Mouse (Mus musculus) layer of hippocampus, adult 18-20 months (tissue): ENCODE measurements around the gene Glis1. TPM values are rescaled to one million over a fixed set of nuclear protein-coding genes. Genes with fewer than 3 reads are reported as not detected.
"Not testable (repeated sequence)": the region's sequence is repeated elsewhere in the genome, so short reads cannot be mapped to it uniquely, and the experiment has no call there.

ENCODE experiments used
- DNase-seq, 2 experiments: peaks; one replicate each; pipeline ENCODE4 v3.0.0; 2022; ENCODE audit warnings: low spot score in 2 of 2
- total RNA-seq, 2 experiments: library from RNA; stranded (reverse); gene quantifications; 2 replicates each; pipeline ENCODE4 v1.2.3; 2021

Gene Glis1
- total RNA-seq, 2 experiments from 2014 or later: 2.1 to 2.4 TPM

- no peak for DNase-seq
Measured at GRCm38 (mm10) chr4:107575781-107576180, 141.4 kb downstream of the Glis1 start.

GRCm38 (mm10) chr4:107576742-107577141, 142.4 kb downstream of the Glis1 start:
- DNase-seq: peak; percentile 17 to 51

- no peak for DNase-seq
Measured at GRCm38 (mm10) chr4:107577146-107577839, 142.9 kb downstream of the Glis1 start.

GRCm38 (mm10) chr4:107580883-107581282, 146.5 kb downstream of the Glis1 start:
- no peak for DNase-seq

GRCm38 (mm10) chr4:107586391-107586790, 152.0 kb downstream of the Glis1 start:
- no peak for DNase-seq

GRCm38 (mm10) chr4:107588637-107589036, 154.2 kb downstream of the Glis1 start:
- DNase-seq: no peak

- peak in 1 of 2 experiments; percentile 21 for DNase-seq
Measured at GRCm38 (mm10) chr4:107589046-107589445, 154.7 kb downstream of the Glis1 start.

GRCm38 (mm10) chr4:107590805-107591534, 156.6 kb downstream of the Glis1 start:
- no peak for DNase-seq

- DNase-seq: no peak
Measured at GRCm38 (mm10) chr4:107593426-107593825, 159.0 kb downstream of the Glis1 start.

- DNase-seq: no peak
Measured at GRCm38 (mm10) chr4:107597226-107597897, 163.0 kb downstream of the Glis1 start.

- no peak for DNase-seq
Measured at GRCm38 (mm10) chr4:107597898-107598580, 163.6 kb downstream of the Glis1 start.

- not testable (repeated sequence) for DNase-seq
Measured at GRCm38 (mm10) chr4:107598581-107598958, 164.2 kb downstream of the Glis1 start.

- DNase-seq: no peak
Measured at GRCm38 (mm10) chr4:107602284-107602683, 167.9 kb downstream of the Glis1 start.

GRCm38 (mm10) chr4:107602787-107603186, 168.4 kb downstream of the Glis1 start:
- DNase-seq: peak; percentile 32 to 58

GRCm38 (mm10) chr4:107603208-107603607, 168.8 kb downstream of the Glis1 start:
- no peak for DNase-seq

GRCm38 (mm10) chr4:107605964-107606602, 171.7 kb downstream of the Glis1 start:
- no peak for DNase-seq

- DNase-seq: no peak
Measured at GRCm38 (mm10) chr4:107609775-107610174, 175.4 kb downstream of the Glis1 start.

GRCm38 (mm10) chr4:107611888-107612650, 177.7 kb downstream of the Glis1 start:
- DNase-seq: peak; percentile 19 to 25

- no peak for DNase-seq
Measured at GRCm38 (mm10) chr4:107617596-107618230, 183.3 kb downstream of the Glis1 start.

- no peak for DNase-seq
Measured at GRCm38 (mm10) chr4:107619487-107619886, 185.1 kb downstream of the Glis1 start.
